Mouse (Mus musculus) heart, embryonic 10.5 days (tissue): Measurements from ENCODE around the gene Prune1. TPM values are rescaled to one million over a fixed set of nuclear protein-coding genes. Genes with fewer than 3 reads are reported as not detected.

ENCODE experiments used
- DNase-seq: peaks from one replicate; pipeline ENCODE4 v3.0.0-alpha.2; 2017; ENCODE audit warnings: low spot score
- H3K27ac ChIP-seq: fragments of 300-500 bp; sonication (generic); 2 replicates; pipeline ENCODE4 v1.5.1; 2016; ENCODE audit warnings: mild to moderate bottlenecking
- H3K27me3 ChIP-seq: fragments of 300-500 bp; sonication (generic); 2 replicates; pipeline ENCODE4 v1.6.1; 2016; ENCODE audit warnings: mild to moderate bottlenecking; ENCODE audit not compliant: poor library complexity, insufficient read depth, severe bottlenecking
- H3K36me3 ChIP-seq: fragments of 300-500 bp; sonication (generic); 2 replicates; pipeline ENCODE4 v1.6.1; 2016; ENCODE audit warnings: mild to moderate bottlenecking, moderate library complexity
- H3K4me1 ChIP-seq: fragments of 300-500 bp; sonication (generic); 2 replicates; pipeline ENCODE4 v1.6.1; 2016; ENCODE audit warnings: mild to moderate bottlenecking
- H3K4me3 ChIP-seq: fragments of 300-500 bp; sonication (generic); 2 replicates; pipeline ENCODE4 v1.5.1; 2016; ENCODE audit warnings: mild to moderate bottlenecking, moderate library complexity
- H3K9me3 ChIP-seq: fragments of 300-500 bp; sonication (generic); 2 replicates; pipeline ENCODE4 v1.6.1; 2016; ENCODE audit warnings: mild to moderate bottlenecking, moderate library complexity
- WGBS: fragments of 180-500 bp; shearing (Covaris S2); methylation state at CpG from one replicate; pipeline ENCODE4 v1.1.7; 2016; 5-methylcytosine and 5-hydroxymethylcytosine counted together
- polyA plus RNA-seq: library from polyadenylated mRNA; unstranded; fragments of >200 nt; fragmentation: Nextera tagmentation; extraction: Ambion mirVana; gene quantifications from 2 replicates; pipeline ENCODE4 v1.2.1, GENCODE M21; 2016

The Prune1 gene
- polyA plus RNA-seq, 1 experiment from 2014 or later: 30.7 TPM

DNA sequence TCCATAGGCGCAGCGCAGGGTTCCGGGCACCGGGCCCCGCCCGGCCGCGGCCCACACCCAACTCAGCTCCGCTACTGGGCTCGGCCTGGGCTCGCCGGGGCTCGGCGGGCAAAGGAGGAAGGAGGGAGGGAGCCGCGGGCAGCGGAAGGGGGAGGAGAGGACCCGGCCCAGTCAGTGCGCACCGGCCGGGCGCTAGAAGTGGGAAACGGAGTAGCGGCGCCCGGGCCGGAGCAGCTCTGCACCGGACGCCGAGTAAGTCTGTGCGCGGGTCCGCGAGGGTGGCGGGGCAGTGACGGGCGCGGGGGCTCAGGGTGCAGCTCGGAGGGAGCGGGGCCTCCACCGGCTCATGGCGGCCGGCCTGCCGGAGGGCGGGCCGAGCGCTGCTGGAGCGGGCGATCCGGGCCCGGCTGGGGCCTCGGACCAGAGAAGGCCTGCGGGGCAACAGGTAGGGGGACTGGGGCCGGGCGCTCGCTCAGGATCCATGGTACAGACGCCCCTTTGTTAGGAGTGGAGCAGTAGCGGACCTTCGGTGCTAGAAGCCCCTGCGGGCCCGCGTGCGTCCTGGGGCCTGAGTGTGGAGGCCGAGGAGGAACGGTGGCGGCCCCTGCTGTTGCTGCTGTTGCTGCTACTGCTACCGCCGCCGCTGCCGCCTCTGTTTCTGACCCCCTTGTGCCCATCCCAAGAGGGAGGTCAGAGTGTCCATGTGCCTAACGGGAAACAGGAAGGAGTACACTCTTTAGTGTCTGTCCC is 33.4 kb upstream of the Prune1 start:
- Histone ChIP-seq H3K27ac (peak overlapping the region; percentile 100), H3K4me1 (peaks cover 54% of the 10 kb centered on the region), H3K36me3 (peaks cover 6% of the 10 kb centered on the region), H3K27me3 (no peaks in the 10 kb centered on the region), H3K9me3 (no peaks in the 10 kb centered on the region), H3K4me3 (peak overlapping the region; percentile 96)
- WGBS: under 1% methylated on average over 71 of the region's 71 CpGs
- peak; percentile 94 for DNase-seq

DNA sequence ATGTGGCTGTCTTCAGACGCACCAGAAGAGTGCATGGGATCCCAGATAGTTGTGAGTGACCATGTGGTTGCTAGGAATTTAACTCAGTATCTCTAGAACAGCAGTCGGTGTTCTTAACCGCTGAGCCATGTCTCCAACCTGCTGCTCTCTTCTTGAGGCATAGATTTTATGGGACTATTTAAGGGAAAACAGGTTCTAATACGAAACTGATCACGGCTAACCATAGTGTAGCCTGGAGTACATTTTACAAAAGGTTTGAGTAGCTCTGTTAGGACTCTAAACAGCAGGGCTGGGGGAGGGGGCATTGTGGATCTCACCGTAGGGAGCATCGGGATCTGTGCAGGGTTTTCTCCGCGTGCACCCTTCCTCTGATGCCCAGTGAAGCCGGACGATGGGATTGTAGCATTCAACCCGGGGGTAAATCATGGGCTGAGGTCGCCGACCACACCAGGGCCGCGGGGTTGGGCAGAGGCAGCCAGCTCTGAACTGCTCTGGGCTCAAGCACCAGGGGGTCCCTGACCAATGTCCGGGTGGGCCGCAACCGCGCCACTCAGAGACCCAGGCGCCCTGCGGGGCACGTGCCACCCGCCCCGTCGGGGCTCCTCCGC is 32.7 kb upstream of the Prune1 start, which contains the start of gene Cers2:
Gene Cers2 (plus strand): TSS at position 306 of the 608 bp plus-strand sequence.
- DNase-seq: no peak
- Histone ChIP-seq H3K27me3 (no peaks in the 10 kb centered on the region), H3K36me3 (no peaks in the 10 kb centered on the region), H3K4me1 (peaks cover 48% of the 10 kb centered on the region), H3K4me3 (peak within 1 kb of the TSS; percentile 96), H3K9me3 (no peaks in the 10 kb centered on the region), H3K27ac (peak within 1 kb of the TSS; percentile 100)
- WGBS: 3% methylated on average over 27 of the region's 27 CpGs

DNA sequence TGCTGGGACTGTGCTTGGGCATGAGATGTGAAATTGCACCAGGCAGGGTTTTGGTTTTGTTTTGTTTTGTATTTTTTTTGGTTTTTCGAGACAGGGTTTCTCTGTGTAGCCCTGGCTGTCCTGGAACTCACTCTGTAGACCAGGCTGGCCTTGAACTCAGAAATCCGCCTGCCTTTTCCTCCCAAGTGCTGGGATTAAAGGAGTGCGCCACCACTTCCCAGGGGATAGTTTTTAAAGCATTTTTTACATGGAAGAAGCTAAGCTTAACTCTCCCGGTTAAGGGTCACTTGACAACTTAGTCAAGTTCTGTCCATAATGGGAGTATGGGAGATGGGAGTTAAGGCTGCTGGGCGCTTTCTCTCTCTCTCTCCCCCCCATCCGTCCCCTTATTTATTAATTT is 32.2 kb upstream of the Prune1 start:
- H3K4me3 ChIP-seq: peak overlapping the region; percentile 96
- no peaks in the 10 kb centered on the region for H3K27me3 ChIP-seq
- peaks cover 43% of the 10 kb centered on the region for H3K4me1 ChIP-seq
- H3K27ac ChIP-seq: peak overlapping the region; percentile 100
- H3K9me3 ChIP-seq: no peaks in the 10 kb centered on the region
- DNase-seq: no peak
- H3K36me3 ChIP-seq: no peaks in the 10 kb centered on the region
- WGBS: 67% methylated on average over 6 of the region's 6 CpGs

DNA sequence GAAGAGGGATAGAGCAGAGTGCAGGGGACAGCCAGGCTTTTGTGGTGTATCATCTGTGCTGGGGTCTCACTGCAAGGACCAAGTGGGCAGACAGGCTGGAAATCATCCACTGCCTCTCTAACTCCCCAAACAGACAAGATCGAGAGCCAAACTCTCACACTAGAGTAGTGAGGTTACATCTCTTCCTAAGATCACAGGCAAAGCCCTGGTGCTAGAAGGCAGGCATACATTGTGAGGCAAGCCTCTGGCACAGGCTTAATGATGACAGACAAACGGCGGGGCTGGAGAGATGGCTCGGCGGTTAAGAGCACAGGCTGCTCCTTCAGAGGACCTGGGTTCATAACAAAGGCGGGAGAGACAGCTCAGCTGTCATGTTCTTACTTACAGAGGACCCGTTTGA is 31.6 kb upstream of the Prune1 start:
- Histone ChIP-seq H3K27ac (peak overlapping the region; percentile 100), H3K4me3 (peak overlapping the region; percentile 27; the same call in 1 of the 2 replicates)
- WGBS: 30% methylated on average over 7 of the region's 7 CpGs

DNA sequence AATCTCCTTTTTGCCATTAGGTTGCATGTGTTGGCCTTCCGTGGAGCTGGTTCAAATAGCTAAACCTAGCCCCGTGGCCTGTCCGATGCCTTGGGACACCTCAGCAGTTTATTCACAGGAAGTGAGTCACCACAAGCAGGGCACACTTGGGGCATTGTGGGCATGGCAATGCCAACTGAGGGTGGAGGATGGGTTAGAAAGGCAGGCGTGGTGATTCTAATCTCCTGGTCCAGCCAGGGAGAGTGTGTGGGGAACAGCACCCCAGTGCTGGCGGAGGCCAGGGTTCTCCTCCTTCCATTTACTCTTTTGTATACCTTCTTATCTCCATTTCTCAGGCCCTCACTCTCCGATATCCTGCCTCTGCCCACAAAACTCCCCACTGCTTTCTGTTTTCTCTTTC is 30.7 kb upstream of the Prune1 start:
- H3K9me3 ChIP-seq: no peaks in the 10 kb centered on the region
- 47% methylated on average over 6 of the region's 6 CpGs for WGBS
- H3K4me3 ChIP-seq: no peak overlapping the region
- no peaks in the 10 kb centered on the region for H3K27me3 ChIP-seq
- H3K36me3 ChIP-seq: no peaks in the 10 kb centered on the region
- H3K4me1 ChIP-seq: peaks cover 30% of the 10 kb centered on the region
- DNase-seq: no peak
- 0 out of 2 replicates have a peak overlapping the region, but pooled peaks have one; percentile 2 for H3K27ac ChIP-seq

More for the DNA sequence above, 31.6 kb upstream of the Prune1 start:
- H3K9me3 ChIP-seq: no peaks in the 10 kb centered on the region
- no peaks in the 10 kb centered on the region for H3K36me3 ChIP-seq
- H3K27me3 ChIP-seq: no peaks in the 10 kb centered on the region
- DNase-seq: no peak
- H3K4me1 ChIP-seq: peaks cover 37% of the 10 kb centered on the region

DNA sequence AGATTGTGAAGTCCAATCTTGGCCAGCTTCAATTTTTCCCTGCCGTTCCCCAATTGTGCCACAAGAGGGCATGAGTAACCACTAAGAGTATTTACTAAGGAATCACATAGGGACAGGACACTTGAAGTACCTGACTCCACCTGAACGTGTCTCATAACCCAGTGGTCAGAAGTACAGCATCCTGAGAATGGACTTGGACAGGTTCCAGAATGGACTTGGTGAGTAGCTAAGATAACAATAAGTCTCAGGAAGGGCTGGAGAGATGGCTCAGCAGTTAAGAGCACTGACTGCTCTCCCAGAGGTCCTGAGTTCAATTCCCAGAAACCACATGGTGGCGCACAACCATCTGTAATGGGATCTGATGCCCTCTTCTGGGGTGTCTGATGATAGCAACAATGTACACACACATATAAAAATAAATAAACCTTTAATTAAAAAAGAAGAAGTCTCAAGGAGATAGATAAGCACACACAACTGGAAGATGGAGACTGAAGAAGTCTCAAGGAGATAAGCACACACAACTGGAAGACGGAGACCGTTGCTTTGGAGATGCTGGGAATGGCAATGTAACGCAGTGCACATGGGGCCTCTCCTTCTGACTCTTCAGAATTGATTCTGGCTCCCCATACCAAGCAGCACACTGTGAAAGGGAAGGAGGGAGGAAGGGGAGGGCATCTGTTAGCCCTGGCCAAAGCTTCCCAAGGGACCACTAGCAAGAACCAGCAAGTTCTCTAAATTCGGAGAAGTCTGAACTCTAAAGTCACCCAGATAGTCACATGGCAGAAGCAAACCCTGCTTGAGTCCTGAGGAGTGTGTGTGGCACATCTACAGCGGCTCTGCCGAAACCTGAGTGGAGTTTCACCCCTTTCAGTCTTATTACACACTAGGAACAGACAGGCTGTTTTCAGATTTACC is 29.3 kb upstream of the Prune1 start:
- H3K36me3 ChIP-seq: no peaks in the 10 kb centered on the region
- DNase-seq: no peak
- H3K27me3 ChIP-seq: no peaks in the 10 kb centered on the region
- H3K27ac ChIP-seq: no peak overlapping the region
- WGBS: 64% methylated on average over 9 of the region's 9 CpGs
- H3K4me1 ChIP-seq: peaks cover 31% of the 10 kb centered on the region
- H3K4me3 ChIP-seq: no peak overlapping the region
- no peaks in the 10 kb centered on the region for H3K9me3 ChIP-seq

DNA sequence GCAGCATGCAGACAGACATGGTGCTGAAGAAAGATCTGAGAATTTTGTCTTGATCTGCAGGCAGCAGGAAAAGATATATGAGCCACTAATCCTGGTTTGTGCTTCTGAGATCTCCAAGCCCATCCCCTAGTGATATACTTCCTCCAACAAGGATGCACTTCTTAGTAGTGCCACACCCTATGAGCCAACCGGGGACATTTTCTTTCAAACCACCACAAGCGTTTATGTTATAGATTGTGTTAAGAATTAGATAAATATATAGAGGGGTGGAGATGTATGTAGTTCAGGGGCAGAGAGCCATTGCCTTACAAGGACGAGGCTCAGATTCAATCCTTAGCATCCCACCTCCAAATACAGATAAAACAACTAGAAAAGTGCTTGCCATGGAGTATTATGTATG is 28.6 kb upstream of the Prune1 start:
- Histone ChIP-seq H3K4me1 (peaks cover 31% of the 10 kb centered on the region), H3K4me3 (no peak overlapping the region), H3K36me3 (peaks cover 4% of the 10 kb centered on the region; the same call in 1 of the 2 replicates), H3K27ac (no peak overlapping the region), H3K9me3 (no peaks in the 10 kb centered on the region), H3K27me3 (no peaks in the 10 kb centered on the region)
- WGBS: 65% methylated on average over 3 of the region's 3 CpGs
- DNase-seq: no peak

DNA sequence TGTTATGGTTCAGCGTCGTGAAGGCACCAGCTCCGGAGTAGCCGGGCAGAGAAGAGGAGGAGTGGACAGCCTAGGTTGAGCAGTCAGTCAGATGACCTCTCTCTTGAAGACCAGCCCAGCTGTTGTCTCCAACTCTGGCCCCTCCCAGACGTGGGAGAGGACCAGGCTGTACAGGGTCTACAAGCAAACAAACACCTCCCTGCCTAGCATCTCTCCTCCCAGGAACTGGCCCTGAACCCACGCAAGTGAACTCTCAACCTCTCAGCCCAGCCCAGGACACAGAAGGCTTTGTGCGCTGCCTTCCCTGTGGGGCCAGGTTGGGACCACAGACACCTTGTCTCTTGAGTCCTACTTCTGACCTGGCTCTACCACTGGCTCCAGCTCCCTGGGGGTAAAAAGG is 25.2 kb upstream of the Prune1 start, which contains the start of gene Anxa9:
Gene Anxa9 (minus strand): TSS at position 77 of the 400 bp plus-strand sequence.
- 46% methylated on average over 7 of the region's 7 CpGs for WGBS
- H3K36me3 ChIP-seq: peaks cover 4% of the 10 kb centered on the region; the same call in 1 of the 2 replicates
- no peaks in the 10 kb centered on the region for H3K9me3 ChIP-seq
- no peak for DNase-seq
- no peaks in the 10 kb centered on the region for H3K27me3 ChIP-seq
- H3K27ac ChIP-seq: no peak within 1 kb of the TSS
- H3K4me1 ChIP-seq: peaks cover 18% of the 10 kb centered on the region
- H3K4me3 ChIP-seq: no peak within 1 kb of the TSS

DNA sequence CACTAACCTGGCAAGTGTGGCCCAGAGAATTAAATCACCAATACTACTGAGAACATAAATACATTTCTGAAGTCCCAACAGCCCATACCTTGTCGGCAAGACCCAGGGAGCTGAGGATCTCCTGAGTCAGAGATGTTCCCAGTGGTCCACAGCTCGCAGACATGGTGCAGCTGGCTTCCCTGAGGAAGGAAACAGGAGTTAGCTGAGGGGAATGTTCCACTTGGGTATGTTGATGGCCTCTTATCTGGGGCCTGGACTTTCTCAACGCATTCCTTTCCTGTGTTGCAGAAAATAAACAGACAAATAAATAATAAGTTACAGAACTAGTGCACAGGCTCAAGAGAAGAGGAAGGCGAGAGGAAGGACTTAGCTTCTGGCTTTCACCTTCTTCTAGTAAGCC is 24.4 kb upstream of the Prune1 start:
- Histone ChIP-seq H3K27me3 (no peaks in the 10 kb centered on the region), H3K9me3 (no peaks in the 10 kb centered on the region), H3K27ac (no peak overlapping the region), H3K4me3 (no peak overlapping the region), H3K36me3 (peaks cover 4% of the 10 kb centered on the region; the same call in 1 of the 2 replicates), H3K4me1 (peaks cover 18% of the 10 kb centered on the region)
- DNase-seq: no peak
- 47% methylated on average over 4 of the region's 4 CpGs for WGBS

DNA sequence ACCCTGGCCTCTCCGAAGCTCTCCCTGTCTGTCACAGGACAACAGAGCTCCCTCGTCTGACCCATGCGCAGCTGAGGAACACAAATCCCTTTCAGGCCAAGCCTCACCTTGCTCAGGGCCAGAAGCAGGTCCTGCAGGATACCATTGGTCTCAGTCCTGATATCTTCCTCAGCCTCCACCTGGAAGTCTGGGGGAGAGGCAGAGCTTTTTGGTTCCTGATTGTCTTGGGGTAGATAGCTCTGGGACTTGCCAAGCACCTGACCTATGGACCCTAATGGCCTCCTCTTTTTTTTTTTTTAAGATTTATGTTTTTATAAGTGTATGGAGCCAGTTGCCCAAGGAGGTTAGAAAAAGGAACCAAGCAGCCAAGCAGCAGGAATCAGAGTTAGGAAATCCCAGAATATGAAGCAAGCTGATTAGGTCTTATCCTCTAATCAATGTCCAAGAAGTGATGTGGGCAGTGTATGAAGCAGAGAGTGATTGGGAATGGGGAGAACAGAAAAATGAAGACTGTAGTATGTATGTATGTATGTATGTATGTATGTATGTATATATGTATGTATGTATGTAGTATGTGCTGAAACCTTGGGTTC is 19.4 kb upstream of the Prune1 start:
- Histone ChIP-seq H3K9me3 (no peaks in the 10 kb centered on the region), H3K27ac (no peak overlapping the region), H3K4me3 (no peak overlapping the region), H3K4me1 (peaks cover 9% of the 10 kb centered on the region; the same call in 1 of the 2 replicates), H3K27me3 (no peaks in the 10 kb centered on the region), H3K36me3 (peaks cover 14% of the 10 kb centered on the region)
- no peak for DNase-seq
- WGBS: 78% methylated on average over 3 of the region's 3 CpGs

DNA sequence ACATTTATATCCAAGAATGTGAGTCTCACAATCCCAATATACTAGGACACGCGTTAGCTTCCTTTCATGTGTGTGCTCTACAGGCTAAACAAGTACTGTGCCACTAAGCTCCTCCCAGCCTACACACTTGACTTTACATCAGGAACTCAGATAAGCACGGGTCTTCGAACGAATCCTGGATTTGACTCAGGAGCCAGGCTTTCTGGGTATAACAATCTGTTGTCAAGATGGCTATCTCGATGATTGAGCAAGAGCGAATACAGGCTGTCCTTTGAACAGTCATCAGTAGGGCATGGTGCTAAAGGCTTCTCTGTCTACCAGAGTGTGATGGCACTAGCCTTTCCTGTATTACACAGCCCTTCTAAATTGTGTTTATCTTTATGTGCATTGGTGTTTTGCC is 16.1 kb upstream of the Prune1 start:
- Histone ChIP-seq H3K4me1 (peaks cover 7% of the 10 kb centered on the region; the same call in 1 of the 2 replicates), H3K36me3 (peaks cover 37% of the 10 kb centered on the region), H3K4me3 (no peak overlapping the region), H3K27ac (no peak overlapping the region), H3K27me3 (no peaks in the 10 kb centered on the region), H3K9me3 (no peaks in the 10 kb centered on the region)
- WGBS: 61% methylated on average over 7 of the region's 7 CpGs
- no peak for DNase-seq

DNA sequence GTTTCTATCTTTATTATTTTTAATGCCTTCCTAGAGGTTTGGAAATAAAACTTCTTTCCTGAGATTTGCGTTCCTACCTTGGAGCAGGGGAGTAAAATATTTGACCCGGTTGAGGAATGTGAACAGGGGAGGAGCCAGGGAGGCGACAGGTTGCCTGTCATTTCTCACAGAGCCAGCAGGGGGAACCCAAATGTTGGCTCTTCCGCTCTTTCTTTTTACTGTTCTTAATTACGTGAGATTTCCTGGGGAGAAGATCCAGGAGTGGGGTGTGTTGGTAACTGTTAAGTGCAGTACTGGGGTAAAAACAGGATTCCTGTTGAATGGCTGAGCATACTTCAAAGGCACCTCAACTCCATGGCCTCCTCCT is 14.2 kb upstream of the Prune1 start:
- no peaks in the 10 kb centered on the region for H3K9me3 ChIP-seq
- no peak for DNase-seq
- H3K27ac ChIP-seq: peak overlapping the region; percentile 56; the same call in 1 of the 2 replicates
- no peak overlapping the region for H3K4me3 ChIP-seq
- WGBS: 11% methylated on average over 5 of the region's 5 CpGs
- H3K36me3 ChIP-seq: peaks cover 48% of the 10 kb centered on the region
- H3K4me1 ChIP-seq: peaks cover 7% of the 10 kb centered on the region; the same call in 1 of the 2 replicates
- H3K27me3 ChIP-seq: no peaks in the 10 kb centered on the region
